Mouse (Mus musculus): ENCODE results near the gene Mid1.
"Not testable (repeated sequence)": the region's sequence is repeated elsewhere in the genome, so short reads cannot be mapped to it uniquely, and the experiment has no call there.

GRCm38 (mm10) chrX:170006694-170007247 is 321.8 kb downstream of the Mid1 start:
- TF ChIP-seq CTCF (conservative IDR thresholded peaks at IDR 0.05; ENCODE audit: insufficient read depth, insufficient read length, low read depth, low read length); POLR2A (IDR thresholded peaks at IDR 0.05; ENCODE audit: low read depth, low read length): not testable (repeated sequence)

Data from kidney, adult 2 months (tissue).